Mouse (Mus musculus) cerebellum, adult 9-11 months (tissue): ENCODE data around the gene Gcm2.

Experiments used
- DNase-seq: peaks from one replicate; pipeline ENCODE4 v3.0.0; 2022

Gene Gcm2

GRCm38 (mm10) chr13:41110935-41111334 lies at the start of gene Gcm2:
Gcm2 (minus strand) TSS chr13:41111035.
- DNase-seq: no peak

DNA sequence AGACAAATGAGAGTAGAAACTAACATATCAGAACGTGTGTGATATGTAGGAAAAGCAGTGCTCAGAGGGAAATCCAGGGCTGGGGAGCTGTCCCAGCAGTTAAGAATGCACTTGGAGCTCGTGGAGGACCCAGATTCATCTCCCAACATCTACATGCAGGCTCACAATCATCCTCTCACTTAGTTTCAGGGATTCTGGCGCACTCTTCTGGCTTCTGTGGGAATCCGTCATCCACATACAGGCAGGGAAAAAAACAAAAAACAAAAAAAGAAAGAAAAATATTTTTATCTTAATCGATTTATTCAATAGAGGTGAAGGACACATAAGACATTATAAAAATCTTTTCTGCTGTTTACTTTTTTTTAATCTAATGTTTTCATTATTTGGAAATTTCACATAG lies 47.6 kb upstream of the Gcm2 start:
- no peak for DNase-seq

- no peak for DNase-seq
These were observed 42.3 kb upstream of the Gcm2 start for GRCm38 (mm10) chr13:41153146-41153545.

- peak; percentile 30 for DNase-seq
These were observed 35.4 kb upstream of the Gcm2 start for GRCm38 (mm10) chr13:41146271-41146670.

DNA sequence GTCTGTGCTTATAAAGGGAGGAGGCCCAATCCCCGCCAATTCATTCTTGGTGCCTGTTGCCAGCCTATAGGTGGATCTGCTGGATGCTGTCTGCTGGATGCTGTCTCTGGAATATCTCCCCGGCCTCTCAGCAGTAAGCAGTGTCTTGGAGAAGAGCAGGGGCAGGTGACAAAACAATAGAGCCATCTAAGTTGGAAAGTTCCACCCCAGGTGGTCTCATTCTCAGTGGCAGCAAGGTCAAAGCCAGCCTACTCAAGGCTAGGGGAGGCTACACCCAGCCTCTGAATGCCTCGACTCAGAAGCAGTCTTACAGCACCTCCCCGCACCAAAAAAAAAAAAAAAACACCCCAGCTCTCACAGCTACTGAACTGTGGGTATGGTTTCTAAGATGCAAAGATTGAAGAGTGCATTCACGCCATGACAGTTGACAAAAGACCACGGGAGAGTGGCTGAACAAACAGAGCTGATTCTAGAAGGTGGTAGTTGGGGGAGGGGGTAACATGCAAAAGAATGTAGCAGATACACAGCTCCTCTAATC lies 34.7 kb upstream of the Gcm2 start:
- no peak for DNase-seq

DNA sequence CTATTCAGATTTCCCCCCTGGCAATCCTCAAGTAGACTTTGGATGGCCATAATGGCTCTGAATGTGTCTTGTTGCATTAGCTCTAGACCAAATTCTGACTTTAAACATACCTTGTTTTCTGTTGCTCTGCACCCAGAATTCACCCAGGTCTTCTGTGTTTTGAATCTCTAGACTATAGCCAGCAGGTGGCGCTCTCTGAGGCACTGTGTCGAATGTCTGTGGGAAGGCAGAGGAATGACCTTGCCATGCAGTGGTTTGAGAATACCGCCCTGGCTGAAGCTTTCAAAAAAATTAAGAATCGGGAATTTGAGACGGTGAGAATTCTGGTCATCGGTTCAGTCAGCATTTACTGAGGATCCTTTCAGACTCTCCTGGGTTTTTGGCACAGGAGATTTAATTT lies 24.1 kb upstream of the Gcm2 start:
- DNase-seq: peak; percentile 21

DNA sequence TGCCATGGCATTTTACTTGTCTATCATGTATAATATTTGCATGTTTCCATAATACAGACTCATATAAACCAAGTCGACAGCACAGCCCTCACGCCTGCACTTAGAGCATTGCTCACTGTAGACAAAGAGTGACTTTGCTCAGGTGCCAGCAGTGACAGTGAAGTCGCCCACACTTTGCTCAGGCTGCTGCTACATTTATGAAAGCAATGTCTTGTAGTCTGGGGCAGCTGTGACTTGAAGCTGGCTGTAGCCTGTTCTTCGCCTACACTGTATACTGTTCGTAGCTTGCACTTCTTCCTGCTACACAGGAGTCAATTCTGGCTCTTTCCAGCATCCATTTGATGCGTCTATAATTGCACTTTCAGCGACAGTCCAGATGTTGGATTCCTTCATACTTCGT lies 18.2 kb upstream of the Gcm2 start:
- no peak for DNase-seq

DNA sequence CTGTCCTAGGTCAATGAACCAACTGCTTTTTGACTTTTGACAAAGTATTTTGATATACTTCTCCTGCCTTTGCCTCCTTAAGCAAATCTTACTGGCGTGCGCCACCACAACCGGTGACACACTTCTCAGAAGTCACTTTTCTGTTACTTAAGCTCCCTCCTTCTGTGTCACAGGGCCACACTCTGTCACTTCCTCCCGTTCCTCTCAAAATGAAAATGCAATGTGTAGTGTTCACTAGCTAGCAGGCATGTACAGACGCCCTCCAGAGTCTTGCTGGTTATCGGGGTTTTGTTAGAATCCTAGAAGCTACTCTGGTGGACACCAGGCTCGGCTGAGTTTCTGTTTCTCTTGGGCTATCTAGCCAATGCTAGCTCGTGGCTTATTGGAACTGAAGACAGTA lies 17.5 kb upstream of the Gcm2 start:
- DNase-seq: no peak

DNA sequence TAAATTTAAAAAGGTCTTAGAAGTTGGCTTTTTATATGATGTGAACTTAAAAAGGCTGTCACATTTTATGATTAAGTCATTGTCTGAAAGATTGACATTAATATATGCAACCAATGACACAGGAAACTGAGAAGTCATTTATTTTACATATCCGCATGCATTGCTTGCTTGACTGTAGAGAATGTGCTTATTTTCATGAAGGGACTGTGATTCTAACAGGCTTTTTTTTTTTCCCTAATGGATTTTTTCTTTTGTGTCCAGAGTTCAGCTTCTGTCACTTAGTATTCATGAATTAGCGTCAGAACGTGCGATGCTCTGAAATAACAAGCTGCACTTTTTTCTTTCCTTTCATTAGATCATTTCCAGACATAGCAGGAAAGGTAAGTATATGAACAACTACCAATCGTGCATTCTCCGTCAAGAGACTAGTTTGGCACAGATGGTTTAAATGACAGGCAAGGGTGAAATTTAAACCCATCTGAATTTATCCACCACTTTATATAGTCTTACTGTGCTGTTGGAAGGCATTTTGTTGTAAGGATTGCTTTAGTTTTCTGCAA lies 12.9 kb upstream of the Gcm2 start:
- DNase-seq: no peak

GRCm38 (mm10) chr13:41119152-41119945 lies 8.5 kb upstream of the Gcm2 start:
- DNase-seq: no peak

DNA sequence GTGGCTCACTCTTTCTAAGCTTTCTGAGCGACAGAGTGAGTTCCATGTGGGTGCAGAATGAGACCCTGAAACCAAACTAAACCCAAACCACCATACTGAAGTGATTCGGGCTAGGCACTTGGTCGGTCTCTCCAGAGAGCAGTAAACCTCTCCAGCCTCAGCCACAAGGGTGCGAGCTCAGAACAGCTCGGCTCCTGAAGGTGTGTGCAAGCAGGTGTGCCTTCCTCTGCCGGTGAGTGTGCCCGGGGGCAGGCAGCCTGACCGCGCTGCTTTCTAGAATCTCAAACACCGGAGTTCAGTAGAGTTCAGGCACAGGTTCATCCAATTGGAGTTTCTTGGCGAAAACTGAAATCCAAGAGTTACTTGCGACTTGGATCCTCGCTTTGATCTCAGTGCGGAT lies 3.1 kb upstream of the Gcm2 start, which contains the start of gene Sycp2l:
TSS of gene Sycp2l (plus strand) at position 368 of the 400 bp plus-strand sequence.
- no peak for DNase-seq

- DNase-seq: no peak
These were observed 5.3 kb downstream of the Gcm2 start for GRCm38 (mm10) chr13:41105541-41105940.

GRCm38 (mm10) chr13:41103841-41104525 lies 6.9 kb downstream of the Gcm2 start:
- DNase-seq: no peak

DNA sequence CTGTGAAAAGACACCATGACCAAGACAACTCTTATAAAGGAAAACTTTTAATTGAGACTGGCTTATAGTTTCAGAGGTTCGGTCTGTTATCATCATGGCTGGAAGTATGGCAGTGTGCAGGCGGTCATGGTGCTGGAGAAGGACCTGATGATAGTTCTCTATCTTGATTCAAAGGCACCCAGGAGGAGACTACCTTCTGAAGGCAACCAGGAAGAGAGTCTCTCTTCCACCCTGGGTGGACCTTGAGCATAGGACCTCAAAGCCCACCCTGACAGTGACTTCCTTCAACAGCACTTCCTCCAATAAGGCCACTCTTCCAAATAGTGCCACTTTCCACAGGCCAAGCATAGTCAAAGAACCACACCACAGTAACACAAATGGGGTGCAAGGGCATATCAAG lies 10.8 kb downstream of the Gcm2 start:
- no peak for DNase-seq

- no peak for DNase-seq
These were observed 12.5 kb downstream of the Gcm2 start for GRCm38 (mm10) chr13:41098325-41098724.

DNA sequence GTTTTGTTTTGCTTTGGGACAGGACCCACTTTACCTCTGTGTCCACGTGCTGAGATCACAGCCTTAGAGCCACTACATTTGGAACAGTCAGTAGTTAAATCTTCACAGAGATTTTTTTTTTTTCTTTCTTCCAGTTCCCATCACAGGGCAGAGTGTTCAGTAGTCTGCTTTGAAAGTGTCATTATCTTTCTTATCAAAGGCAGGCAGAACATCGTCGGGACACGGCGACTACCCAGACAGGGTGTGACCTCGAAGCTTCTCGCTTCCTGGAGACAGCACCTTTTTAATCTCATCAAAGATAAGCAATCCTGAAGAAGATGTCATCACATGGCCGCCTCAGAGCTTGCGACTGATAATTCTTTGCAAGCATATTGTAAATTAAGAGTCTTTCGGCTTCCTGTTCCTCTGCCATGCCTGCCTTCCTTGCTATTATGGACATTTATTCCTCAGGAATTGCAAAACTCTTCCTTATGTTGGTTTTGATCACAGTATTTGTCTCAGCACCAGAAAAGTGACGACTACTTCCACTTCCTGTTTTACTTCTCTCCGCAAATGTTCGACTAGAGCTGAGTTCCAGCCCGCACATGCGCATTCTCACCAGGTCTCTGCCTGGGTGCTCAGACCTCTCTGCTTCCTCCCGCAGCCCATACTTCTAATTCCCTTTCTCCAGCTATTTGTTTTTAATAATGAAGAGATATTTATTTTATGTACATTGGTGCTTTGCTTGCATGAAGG lies 13.3 kb downstream of the Gcm2 start:
- DNase-seq: no peak

DNA sequence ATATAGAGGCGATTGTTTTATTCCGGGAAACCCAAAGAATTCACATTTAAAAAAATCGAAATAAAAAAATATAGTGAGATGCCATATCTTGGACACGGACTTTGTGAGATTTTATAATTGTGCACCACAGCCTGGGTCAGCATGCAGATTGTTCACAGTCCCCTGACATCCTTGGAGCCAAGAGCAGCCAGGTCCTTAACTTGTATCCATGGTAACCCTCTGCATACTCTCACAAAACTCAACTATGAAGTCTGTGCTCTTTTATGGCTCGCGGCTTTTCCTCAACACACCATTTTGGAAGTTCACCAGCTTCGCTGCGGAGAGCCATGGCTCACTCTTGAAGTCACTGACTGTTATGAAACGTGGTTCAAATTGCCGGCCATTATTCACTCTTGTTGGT lies 16.7 kb downstream of the Gcm2 start:
- DNase-seq: no peak

- no peak for DNase-seq
These were observed 19.6 kb downstream of the Gcm2 start for GRCm38 (mm10) chr13:41091271-41091670.

DNA sequence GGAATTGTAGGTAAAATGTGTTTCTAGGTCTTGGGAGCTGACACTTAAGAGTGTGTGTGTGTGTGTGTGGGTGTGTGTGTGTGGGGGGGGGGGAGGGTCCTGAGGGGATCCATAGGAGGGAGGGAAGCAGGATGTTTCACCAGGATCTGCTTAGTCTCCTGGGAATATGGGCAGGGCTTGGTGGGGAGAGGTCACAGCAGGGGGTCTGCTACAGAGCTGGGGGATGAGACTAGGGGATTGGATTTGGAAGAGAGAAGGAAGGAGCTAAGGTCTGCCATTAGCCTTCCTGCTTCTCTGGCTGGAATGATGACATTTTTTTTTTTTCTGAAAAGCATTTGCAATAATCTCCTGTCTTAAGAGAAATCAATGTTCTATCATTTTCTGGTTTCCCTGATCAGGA lies 22.1 kb downstream of the Gcm2 start:
- DNase-seq: no peak

- no peak for DNase-seq
These were observed 25.7 kb downstream of the Gcm2 start for GRCm38 (mm10) chr13:41085140-41085539.

DNA sequence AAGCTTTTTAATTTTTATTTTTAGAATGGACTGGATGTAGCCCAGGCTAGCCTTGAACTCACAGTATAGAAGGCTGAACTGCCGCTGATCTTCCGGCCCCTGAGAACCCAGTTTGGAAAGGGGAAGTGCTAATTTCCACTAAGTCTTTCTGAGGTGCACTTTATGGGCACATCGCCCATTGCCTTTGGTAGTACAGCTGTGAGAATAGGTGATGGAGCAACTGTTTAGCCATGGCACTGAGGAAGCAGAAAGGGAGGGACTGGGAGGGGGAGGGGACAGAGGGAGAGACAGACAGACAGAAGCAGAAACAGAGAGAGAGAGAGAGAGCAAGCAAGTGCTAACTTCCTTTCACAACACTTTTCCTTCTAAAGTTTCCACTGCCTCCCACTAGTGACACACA lies 26.3 kb downstream of the Gcm2 start:
- no peak for DNase-seq

GRCm38 (mm10) chr13:41080700-41081099 lies 30.1 kb downstream of the Gcm2 start:
- no peak for DNase-seq

GRCm38 (mm10) chr13:41079859-41080258 lies 31.0 kb downstream of the Gcm2 start:
- DNase-seq: no peak
